Mouse (Mus musculus): ENCODE results near the gene Pgp.

The Pgp gene

DNA sequence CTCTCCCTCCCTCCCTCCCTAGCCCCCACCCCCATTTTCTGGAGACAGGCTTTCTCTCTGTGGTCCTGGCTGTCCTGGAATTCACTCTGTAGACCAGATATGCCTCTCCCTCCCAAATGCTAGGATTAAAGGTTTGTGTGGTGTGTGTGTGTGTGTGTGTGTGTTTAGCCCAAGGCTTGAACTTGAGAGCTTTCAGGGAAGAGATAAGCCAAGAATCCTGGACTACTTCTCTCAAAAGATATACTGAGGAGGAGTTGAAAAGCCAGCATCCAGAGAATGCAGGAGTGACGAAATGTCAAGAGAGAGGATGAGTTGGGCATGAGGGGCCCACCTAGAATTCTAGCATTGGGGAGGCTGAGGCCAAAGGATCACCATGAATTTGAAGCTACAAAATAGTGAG is 7.3 kb upstream of the Pgp start:
- no peak for DNase-seq

DNA sequence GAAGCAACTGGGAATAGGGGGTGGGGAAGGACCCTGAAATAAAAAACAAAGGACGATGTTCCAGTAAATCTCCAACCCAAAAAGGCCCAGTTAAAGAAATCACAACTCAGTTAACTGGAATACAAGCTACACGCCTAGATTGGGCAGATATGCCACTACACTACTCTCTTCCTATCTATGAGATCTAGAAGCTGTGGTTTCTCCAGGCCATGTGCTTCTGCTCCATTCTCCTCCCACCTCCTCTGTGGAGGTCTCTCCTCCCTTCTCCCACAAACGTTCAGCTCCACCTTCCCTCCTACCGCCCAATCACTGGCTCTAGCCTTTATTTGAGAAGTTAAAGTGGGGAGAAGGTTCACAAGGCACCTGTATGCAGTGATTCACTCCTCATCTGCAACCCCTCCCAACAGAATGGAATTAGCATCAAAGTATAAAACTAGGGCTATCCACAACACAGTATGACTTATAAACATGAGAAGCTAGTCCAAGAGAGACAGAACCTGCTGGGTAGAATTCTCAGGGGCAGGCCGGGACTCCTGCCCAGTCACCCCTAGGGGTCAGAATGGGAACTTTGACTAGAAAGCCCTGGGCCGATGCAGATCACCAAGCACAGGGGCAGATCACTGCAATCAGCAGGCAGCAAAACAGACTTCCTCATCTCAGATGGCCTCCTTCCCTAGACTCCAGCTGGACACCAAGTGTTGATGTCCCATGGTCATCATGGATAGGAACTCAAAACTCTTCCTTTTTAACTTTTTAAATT is 6.6 kb upstream of the Pgp start:
- DNase-seq = no peak

DNA sequence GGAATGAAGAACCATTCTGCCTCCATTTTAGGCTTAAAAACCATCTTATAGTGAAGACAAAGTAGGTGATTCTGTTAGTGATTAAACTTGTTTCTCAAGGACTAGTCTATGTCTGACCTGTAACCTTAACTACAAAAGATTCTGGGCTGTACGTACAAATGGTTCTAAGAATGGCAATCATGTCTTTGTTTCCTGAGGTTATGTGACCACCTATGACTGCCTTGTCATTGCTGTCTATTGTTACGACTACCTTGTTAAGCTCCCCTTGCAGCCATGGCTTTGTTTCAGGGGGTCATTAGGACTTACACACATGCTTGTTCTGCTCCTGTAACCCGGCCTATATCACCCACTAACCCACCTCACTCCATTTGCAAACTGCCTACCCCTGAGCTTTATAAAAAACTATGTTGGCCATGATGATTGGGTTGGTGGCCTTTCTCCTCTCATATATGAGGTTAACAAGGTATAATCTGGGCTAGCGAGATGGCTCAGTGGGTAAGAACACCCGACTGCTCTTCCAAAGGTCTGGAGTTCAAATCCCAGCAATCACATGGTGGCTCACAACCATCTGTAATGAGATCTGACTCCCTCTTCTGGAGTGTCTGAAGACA is 1.5 kb upstream of the Pgp start:
- DNase-seq = peak; percentile 63

DNA sequence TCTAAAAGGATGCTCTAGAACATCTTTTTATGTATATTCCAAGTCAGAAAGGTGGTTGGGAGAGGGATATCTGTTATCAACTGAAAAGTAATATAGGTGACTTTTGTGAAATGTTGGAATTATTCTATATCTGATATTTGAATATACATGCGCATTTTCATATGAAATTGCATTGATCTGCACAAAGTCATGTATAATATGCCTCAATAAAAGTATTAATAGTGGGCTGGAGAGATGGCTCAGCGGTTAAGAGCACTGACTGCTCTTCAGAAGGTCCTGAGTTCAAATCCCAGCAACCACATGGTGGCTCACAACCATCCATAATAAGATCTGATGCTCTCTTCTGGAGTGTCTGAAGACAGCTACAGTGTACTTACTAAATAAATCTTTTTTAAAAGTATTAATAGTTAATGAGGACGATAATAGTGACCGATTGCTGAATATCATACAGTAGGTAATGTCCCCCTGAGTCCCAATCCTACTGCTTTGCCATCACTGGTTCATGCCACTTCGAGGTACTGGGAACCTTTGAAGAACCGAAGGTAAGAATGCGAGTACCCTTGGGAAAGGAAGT is 769 bp upstream of the Pgp start:
- no peak for DNase-seq

DNA sequence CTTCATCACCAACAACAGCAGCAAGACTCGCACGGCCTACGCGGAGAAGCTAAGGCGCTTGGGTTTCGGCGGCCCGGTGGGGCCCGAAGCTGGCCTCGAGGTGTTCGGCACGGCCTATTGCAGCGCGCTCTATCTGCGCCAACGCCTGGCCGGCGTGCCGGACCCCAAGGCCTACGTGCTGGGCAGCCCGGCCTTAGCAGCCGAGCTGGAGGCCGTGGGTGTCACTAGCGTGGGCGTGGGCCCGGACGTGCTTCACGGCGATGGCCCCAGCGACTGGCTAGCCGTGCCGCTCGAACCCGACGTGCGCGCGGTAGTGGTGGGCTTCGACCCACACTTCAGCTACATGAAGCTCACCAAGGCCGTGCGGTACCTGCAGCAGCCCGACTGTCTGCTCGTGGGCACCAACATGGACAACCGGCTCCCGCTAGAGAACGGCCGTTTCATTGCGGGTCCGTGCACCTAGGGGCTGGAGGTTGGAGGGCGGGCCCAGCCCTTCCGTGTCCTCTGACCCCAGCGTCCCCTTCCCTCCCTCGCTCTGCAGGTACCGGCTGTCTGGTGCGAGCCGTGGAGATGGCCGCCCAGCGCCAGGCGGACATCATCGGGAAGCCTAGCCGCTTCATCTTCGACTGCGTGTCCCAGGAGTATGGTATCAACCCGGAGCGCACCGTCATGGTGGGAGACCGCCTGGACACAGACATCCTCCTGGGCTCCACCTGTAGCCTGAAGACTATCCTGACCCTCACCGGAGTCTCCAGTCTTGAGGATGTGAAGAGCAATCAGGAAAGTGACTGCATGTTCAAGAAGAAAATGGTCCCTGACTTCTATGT is 722 bp downstream of the Pgp start:
- DNase-seq = peak; percentile 54

DNA sequence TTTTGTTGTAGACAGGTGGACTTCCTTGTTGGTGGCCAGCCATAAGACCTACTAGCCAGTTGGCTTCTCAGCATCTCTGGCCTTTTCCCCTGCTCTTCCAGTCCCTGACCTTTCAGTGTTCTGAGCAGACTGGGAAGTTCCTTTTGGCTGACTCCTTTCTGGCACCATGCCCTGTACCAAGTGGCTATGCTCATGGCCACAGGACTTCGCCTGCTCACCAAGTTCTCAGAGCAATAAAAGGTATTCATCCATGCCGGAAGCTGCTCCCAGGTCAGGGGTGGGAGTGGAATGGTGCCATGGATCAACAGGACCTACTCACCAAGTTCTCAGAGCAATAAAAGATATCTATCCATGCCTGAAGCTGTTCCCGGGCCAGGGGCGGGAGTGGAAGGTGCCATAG is 2.3 kb downstream of the Pgp start:
- DNase-seq = peak; percentile 79

DNA sequence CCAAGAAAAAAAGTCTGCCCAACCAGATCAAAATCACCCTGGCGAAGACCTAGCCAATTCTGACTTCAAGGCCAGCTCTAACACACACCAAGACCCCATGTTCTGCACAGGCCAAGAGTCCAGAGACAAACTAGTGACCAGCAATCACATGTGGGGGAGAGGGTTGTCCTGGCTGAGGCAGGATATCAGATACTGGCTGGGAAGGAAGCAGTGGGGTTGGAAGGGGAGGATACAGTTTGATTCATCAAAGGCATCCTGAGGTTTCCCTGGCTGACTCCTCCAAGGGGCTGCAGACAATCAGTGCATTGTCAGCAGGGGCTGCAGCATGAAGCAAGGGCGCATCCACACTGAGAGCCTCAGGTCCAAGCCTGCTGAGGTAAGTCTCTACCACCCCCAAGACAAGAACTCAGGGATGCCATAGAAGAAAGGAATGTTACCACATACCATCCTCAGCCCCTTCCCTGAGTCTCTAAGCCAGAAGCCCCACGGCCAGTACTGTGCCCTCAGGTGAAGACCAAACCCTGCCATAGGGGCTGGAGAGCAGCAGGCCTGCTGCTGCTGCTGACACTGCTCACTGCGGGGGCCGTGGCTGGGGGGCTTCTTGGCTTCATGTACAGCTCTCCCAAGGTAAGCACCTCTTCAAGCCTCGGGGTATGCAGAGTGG is 3.6 kb downstream of the Pgp start, which contains the start of gene Bricd5:
Gene Bricd5, plus strand, starts transcription at position 273 of the 664 bp plus-strand sequence.
- no peak for DNase-seq

DNA sequence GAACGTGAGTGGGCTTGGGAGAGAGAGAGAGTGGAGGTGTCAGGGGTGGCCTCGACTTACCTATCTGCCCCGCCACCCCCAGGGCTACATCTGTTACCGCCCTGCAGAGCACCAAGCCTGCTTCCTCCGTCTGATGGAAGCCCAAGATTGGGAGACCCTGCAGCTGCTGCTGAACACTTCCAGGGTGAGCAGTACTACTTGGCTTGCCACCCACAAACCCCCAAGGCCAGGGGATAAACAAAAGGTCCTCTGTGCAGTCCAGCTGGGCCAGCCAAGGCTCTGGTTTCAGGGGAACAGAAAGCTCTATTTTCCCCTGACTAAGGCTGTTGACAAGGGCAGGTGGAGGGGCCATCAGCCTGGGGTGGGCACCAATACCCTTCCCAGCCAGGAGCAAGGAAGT is 4.4 kb downstream of the Pgp start:
- DNase-seq = no peak

DNA sequence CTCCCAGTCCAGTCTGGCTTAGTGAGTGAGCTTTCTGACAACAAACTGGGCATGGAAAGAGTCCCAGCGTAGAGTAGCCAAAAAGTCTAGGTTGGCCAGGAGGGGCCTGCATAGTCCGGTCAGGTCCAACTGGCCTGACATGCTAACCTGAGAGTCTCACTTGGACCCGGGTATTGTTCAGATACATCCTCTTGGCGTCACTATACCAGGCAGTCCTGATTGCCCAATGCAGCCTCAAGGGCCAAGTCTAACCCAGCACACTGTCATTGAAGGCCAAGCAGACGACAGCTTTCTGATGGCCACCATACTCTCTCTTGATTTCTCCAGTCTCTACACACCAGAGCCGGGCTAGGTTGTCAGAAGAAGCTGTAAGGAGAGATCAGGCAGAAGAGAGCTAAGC is 5.4 kb downstream of the Pgp start:
- DNase-seq = no peak

DNA sequence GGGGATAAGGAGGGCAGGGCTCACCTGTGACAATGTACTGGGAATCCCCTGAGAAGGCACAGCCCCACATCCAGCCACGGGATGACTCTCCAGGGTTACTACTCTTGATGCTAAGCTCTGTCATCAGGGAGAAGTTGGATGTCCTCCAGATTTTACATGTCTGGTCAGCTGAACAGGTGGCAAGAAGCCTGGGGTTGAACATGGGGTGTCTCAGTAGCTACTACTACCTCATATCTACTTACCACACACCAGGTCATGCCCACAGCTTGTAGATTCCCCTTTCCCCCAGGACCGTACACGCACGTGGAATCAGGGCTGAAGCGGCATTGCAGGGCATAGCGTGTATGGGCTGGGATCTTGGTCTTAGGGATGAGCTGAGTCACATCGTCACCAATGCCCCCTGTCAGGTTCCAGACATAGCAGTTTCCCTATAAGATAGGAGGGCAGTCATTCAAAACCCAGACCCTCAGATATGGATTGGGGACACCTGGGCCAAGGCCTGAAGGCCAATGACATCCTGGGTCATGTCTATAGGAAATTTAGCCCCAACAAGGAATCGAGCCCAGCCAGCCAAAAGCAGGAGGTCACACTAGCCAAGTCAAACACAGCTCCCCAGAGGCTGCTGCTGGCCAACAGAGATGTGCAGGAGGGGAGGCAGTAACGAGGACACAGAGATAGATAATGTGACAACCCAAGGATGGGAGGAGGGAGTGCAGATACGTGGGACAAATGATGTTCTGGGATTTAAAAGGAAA is 6.0 kb downstream of the Pgp start:
- DNase-seq = peak; percentile 58

DNA sequence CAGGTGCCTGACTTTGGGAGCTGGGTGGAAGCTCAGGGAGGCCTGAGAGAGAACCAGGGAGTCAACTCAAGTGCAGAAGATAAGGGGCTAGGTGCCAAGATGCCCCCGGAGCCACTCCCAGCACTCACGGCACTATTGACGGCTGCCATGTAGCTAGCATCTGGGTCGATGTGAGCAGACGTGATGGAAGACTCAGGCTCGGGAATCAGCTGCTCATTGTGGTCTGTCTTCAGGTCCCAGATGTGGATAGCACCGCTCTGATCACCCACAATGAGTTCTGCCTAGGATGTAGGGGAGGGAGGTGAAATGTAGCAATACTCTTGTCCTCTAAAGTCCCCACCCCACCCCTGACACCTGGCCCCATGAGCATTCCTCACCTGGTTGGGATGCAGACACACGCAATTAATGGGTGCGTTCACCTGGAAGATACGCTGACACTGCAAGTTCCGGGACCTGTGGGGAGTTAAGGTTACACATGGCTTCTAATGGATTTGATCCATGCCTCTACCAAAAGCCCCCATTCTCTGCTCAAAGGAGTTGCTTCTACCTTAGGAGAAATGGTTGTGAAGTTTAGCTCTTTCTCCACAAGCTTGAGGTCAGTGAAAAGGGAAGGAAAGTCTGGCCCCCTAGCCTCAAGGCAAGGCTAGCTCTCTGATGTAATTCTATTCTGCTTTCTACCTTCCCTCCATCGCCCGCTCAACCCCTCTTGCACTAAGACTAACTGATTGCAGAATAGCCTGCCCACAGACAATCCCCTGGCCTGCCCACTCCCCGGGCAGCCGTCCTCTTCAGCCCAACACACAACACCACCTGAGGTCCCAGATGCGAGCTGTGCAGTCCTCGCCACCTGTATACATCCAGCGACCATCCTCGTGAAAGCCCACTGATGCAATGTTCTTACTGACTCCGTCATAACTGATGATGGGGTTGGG is 7.1 kb downstream of the Pgp start:
- peak; percentile 63 for DNase-seq

DNA sequence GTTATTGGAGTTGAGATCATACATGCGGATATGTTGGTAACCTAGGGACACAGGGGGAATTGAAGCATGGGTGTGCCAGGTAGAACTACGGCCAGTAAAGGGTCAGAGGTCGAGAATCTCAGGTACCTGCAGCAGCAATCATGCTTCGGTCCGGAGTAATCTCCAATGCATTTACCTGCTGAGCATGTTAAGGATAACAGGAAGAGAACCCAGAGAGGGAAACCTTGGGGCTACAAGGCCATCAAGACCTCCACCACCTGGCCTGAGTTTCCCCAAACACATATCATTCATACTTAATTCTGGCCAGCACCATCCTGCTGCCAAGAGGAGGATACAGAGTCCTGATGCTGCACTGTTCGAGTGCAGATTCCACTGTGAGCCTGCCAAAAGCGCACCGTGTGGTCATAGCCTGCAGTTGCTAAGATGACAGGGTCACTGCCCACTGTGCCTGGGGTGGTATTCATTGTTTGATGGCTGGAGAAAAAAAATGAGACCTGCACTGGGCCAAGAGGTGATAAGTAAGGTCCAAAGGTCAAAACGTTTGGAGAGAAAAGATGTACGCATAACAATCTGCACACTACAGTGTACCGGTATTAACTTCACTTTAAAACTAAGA is 7.9 kb downstream of the Pgp start:
- DNase-seq = peak; percentile 74

DNA sequence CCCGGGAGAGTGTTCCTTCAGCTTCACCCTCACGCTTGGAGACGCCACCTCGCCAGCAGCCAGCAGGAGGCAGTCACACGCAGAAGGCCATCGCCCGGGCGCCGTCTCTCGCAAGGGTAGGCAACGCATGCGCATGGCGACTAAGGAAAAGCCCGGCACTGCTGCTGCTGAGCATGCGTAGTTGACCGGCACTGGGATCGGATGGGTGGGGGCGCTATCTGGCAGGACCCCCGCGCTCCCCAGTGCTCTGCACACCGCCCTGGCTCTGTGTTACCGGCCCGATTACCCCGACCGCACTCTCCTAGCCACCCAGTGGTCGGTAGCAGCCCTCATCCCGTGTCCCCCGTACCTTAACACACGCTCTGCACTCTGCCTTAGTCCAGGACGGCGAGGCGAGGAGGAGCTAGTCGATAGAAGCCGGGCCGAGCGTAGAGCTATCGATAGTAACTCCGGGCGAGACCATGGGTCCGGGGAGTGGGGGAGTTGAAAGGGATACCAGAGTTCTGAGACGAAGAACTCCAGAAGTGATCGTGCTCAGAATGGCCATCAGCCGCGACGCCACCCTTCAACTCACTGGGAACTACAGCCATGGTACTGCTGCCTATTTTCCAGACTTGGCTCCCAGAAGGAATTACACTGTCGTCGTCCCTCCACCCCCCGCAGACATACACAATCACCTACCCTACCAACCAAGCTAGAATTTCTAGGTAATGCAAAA is 8.6 kb downstream of the Pgp start, which contains the start of gene Mlst8:
Gene Mlst8, minus strand, starts transcription at position 416 of the 718 bp plus-strand sequence.
- DNase-seq = peak; percentile 98

DNA sequence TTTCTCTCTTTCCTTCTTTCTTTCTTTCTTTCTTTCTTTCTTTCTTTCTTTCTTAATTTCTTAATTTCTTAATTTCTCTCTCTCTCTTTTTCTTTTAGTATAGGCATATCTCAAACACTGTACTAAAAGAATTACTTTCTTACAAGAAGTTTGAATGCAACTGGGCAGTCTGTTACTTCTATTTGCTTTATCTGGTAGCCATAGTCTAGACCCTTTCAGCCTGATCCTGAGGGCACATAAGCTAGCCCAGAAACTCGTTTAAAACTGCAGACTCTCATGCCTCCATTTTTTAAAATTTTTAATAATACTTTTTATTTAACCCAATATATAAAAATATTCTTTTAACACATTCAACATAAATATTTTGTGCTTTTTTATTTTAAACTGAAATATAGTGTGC is 9.2 kb downstream of the Pgp start:
- DNase-seq = no peak

DNA sequence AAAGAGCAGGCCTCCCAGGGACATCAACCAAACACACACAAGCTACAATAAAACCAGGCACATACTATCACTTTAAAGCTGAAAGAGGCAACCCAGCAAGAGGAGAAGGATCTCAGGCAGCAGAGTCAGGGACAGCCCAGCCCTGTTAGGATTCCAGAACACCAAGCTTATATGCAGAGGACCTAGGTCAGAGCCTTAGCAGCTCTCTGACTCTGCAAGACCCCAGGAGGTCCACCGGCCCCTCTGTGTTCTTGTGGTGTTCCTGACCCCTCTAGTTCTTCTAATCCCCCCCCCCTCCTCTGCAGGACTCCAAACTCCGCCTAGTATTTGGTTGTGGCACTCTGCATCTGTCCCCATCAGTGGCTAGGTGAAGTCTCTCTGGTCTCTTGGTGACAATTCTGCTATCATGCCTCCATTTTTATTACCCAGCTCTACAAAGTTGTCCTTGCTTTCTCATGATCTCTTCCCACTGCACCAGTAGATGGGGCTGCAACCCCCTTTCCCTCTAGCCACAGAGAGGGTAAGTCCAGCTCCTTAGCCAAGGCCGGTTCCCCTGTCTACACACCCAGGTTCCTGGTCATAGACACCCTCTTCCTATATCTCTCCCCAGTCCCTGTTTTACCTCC is 10.1 kb downstream of the Pgp start:
- DNase-seq = no peak

DNA sequence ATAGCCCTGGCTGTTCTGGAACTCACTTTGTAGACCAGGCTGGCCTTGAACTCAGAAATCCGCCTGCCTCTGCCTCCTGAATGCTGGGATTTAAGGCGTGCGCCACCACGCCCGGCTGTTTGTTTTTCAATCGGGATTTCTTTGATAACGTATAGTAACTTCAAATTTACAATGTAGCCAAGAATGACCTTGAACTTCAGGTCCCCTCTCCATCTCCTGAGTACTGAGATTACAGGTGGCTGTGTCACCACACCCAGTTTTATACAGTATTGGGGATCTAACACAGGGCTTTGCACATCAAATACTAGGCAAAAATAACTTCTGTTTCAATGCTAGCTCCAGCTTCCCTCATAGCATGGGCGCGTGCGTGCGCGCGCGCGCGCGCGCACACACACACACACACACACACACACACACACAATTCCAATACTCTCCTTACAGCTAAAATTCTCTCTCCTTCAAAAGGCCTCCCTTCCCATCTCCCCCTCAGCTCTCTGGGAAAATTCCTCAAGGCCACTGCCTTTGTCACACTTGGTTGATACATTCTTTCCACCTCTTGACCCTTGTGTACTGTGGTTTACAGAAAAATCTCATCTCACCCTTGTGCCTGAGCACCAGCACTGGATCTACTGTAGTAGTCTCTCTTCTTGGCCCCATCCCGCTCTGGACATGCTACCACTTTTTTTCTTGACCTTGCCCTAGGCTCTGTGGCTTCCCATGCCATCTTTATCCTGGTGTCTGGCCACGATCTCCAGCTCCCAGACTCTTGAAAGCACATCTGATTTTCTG is 11.0 kb downstream of the Pgp start:
- DNase-seq = no peak

DNA sequence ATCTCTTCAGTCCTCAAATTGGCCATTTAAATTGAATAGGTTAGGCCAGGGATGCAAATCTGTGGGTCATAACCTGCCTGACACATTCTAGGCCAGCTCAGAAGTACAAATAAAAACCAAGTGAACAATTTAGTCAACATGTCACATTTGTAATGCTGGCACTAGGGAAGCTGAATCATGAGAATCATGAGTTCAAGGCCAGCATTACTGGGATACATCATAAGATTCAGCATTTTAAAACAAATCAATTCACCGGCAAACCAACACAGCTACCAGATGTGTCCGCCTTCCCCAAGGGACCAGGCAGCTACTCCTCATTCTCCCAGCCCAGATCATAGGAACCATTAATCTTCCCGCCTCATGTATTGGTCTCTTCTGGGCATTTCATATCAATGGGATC is 13.3 kb downstream of the Pgp start:
- DNase-seq = no peak

DNA sequence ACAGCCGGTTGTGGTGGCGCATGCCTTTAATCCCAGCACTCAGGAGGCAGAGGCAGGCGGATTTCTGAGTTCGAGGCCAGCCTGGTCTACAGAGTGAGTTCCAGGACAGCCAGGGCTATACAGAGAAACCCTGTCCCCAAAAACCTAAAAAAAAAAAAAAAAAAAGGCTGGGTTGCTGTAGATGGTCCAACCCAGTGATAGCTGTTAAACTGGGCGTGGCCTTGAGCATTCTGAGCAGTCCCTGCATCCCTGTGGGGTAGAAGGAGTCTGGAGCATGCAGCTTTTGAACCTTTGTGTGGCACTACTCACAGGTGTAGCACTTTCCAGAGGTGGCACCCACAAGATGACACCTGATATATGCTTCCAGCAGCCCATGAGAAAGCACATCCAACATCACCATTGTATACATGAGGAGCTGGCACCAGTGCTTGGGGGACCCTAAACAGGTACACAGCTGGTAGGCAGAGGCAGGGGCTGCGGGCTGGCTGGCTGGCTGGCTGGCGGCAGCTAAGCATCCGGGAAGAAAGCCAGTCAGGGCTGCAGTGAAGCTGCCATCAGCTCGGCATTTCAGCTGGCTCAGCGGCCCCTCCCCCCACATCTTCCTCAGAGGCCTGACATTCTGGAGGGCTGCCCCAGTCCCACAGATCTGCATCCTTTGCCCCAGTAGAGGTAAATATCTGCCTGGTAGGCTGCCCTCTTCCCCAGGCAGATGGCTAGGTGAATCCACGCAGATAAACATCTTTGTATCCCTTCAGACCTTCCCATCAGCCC is 15.1 kb downstream of the Pgp start:
- DNase-seq = no peak
